Comparison of ENCODE assay signal across 9 mouse cellular contexts in the genomic region with DNA sequence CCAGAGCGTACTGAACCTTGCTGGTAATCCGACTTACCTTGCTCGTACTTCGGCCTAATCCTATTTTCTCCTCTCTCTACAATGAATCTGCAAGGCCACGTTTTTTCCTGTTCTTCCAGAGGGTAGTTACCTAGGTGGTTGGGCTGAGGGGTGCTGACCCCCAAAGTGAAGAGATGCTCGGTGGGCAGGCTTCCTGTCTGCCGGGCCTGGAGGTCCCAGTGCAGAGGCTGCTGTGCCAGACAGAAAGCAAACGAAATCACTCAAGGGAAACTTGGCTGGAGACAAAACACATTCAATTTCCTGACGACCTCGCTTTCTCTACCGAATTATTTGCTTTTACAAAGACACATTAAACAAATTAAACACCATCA. TPM values are rescaled to one million over a fixed set of nuclear protein-coding genes. Genes with fewer than 3 reads are reported as not detected.
A peak's percentile ranks its signal among the peaks of the same experiment; 100 is the strongest.
DNase-seq lines count a peak whose midpoint lies in the region; ATAC-seq lines count a peak whose summit lies in the region.
"Had no signal": no experiment of that assay in that cellular context is flagged by ENCODE, and none has a peak within 500 bp of the region (broad histone marks: within the 10 kb centered on the region; RNA-seq: fewer than 3 reads in every experiment).

No protein-coding gene starts in this region.

- peaks cover 93% of the 10 kb centered on the region for H3K27me3 ChIP-seq in heart, embryonic 16.5 days (ENCODE audit: control insufficient read depth, insufficient read depth, low read length)
- peaks cover 90% of the 10 kb centered on the region for H3K27me3 ChIP-seq in forebrain, embryonic 11.5 days (ENCODE audit: control insufficient read depth, insufficient read depth, low read length)
- H3K27me3 ChIP-seq in hindbrain, embryonic 15.5 days = peaks cover 88% of the 10 kb centered on the region
- peaks cover 56% of the 10 kb centered on the region for H3K27me3 ChIP-seq in midbrain, embryonic 16.5 days (ENCODE audit: control insufficient read depth, insufficient read depth, low read depth, low read length)
- peaks cover 99% of the 10 kb centered on the region for H3K27me3 ChIP-seq in liver, embryonic 12.5 days (replicated peaks)

- 3% methylated on average over 11 of the region's 11 CpGs for WGBS in heart, embryonic 16.5 days
- under 1% methylated on average over 11 of the region's 11 CpGs for WGBS in forebrain, embryonic 11.5 days
- 3% methylated on average over 11 of the region's 11 CpGs for WGBS in hindbrain, embryonic 15.5 days
- 2% methylated on average over 11 of the region's 11 CpGs for WGBS in midbrain, embryonic 16.5 days
- WGBS in liver, embryonic 12.5 days (ENCODE audit: insufficient replicate concordance) = 7% methylated on average over 11 of the region's 11 CpGs

- no peak for DNase-seq in heart, adult 9 months (ENCODE audit: low spot score in 2 of 2)
- peak; percentile 45 for DNase-seq in forebrain, embryonic 11.5 days (ENCODE audit: low spot score)
- DNase-seq in cerebellum, adult 9-10 months = no peak
- DNase-seq in cerebellum, postnatal 14 days = no peak

- H3K4me3 ChIP-seq in heart, embryonic 16.5 days (ENCODE audit: low read length) = no peak overlapping the region
- no peak overlapping the region for H3K4me3 ChIP-seq in forebrain, embryonic 11.5 days (ENCODE audit: low read depth, low read length)
- 0 out of 2 replicates have a peak overlapping the region, but pooled peaks have one; percentile 2 for H3K4me3 ChIP-seq in hindbrain, embryonic 15.5 days
- H3K4me3 ChIP-seq in midbrain, embryonic 16.5 days (ENCODE audit: low read depth, low read length) = peak overlapping the region; percentile 19
- no peak overlapping the region for H3K4me3 ChIP-seq in liver, embryonic 12.5 days

- H3K4me1 ChIP-seq in heart, embryonic 16.5 days (ENCODE audit: control insufficient read depth, insufficient read depth, low read length) = peaks cover under 1% of the 10 kb centered on the region; the same call in 1 of the 2 replicates
- H3K4me1 ChIP-seq in forebrain, embryonic 11.5 days (replicated peaks; ENCODE audit: control insufficient read depth, insufficient read depth, low read length) = peaks cover 5% of the 10 kb centered on the region; the same call in 1 of the 2 replicates
- peaks cover 16% of the 10 kb centered on the region for H3K4me1 ChIP-seq in hindbrain, embryonic 15.5 days (replicated peaks)
- peaks cover 19% of the 10 kb centered on the region for H3K4me1 ChIP-seq in midbrain, embryonic 16.5 days (ENCODE audit: control insufficient read depth, insufficient read depth, low read length)
- H3K4me1 ChIP-seq in liver, embryonic 12.5 days = no peaks in the 10 kb centered on the region

- H3K36me3 ChIP-seq in heart, embryonic 16.5 days (ENCODE audit: control insufficient read depth, insufficient read depth) = no peaks in the 10 kb centered on the region
- no peaks in the 10 kb centered on the region for H3K36me3 ChIP-seq in forebrain, embryonic 11.5 days (ENCODE audit: control insufficient read depth, insufficient read depth, low read length)
- H3K36me3 ChIP-seq in hindbrain, embryonic 15.5 days = no peaks in the 10 kb centered on the region
- no peaks in the 10 kb centered on the region for H3K36me3 ChIP-seq in midbrain, embryonic 16.5 days (ENCODE audit: control insufficient read depth, insufficient read depth, low read length)
- H3K36me3 ChIP-seq in liver, embryonic 12.5 days = no peaks in the 10 kb centered on the region

- ATAC-seq in heart, embryonic 16.5 days (replicated peaks; ENCODE audit: extremely low read depth, insufficient read depth, low FRiP score) = no peak
- ATAC-seq in forebrain, embryonic 11.5 days (replicated peaks; ENCODE audit: low FRiP score) = 0 out of 2 replicates have a peak, but pooled peaks have one; percentile 22
- ATAC-seq in hindbrain, embryonic 15.5 days (ENCODE audit: low FRiP score, low read depth) = no peak
- no peak for ATAC-seq in midbrain, embryonic 16.5 days
- ATAC-seq in liver, embryonic 12.5 days = no peak

- peak overlapping the region; percentile 21 for H3K4me2 ChIP-seq in heart, embryonic 16.5 days (ENCODE audit: low read depth, low read length)
- H3K4me2 ChIP-seq in forebrain, embryonic 11.5 days (ENCODE audit: low read depth, low read length, severe bottlenecking) = no peak overlapping the region
- peak overlapping the region; percentile 38 for H3K4me2 ChIP-seq in hindbrain, embryonic 15.5 days
- H3K4me2 ChIP-seq in midbrain, embryonic 16.5 days (ENCODE audit: low read length) = peak overlapping the region; percentile 43
- no peak overlapping the region for H3K4me2 ChIP-seq in liver, embryonic 12.5 days

- no peak overlapping the region for H3K9ac ChIP-seq in heart, embryonic 16.5 days (ENCODE audit: low read length)
- H3K9ac ChIP-seq in forebrain, embryonic 11.5 days (ENCODE audit: low read length) = no peak overlapping the region
- H3K9ac ChIP-seq in hindbrain, embryonic 15.5 days = no peak overlapping the region
- peak overlapping the region; percentile 50; the same call in 1 of the 2 replicates for H3K9ac ChIP-seq in midbrain, embryonic 16.5 days (ENCODE audit: low read depth, low read length)
- no peak overlapping the region for H3K9ac ChIP-seq in liver, embryonic 12.5 days

- H3K9me3 ChIP-seq in heart, embryonic 16.5 days (replicated peaks; ENCODE audit: control insufficient read depth, low read length) = no peaks in the 10 kb centered on the region
- H3K9me3 ChIP-seq in forebrain, embryonic 11.5 days (ENCODE audit: control insufficient read depth, low read length) = no peaks in the 10 kb centered on the region
- no peaks in the 10 kb centered on the region for H3K9me3 ChIP-seq in hindbrain, embryonic 15.5 days
- H3K9me3 ChIP-seq in midbrain, embryonic 16.5 days (replicated peaks; ENCODE audit: control insufficient read depth, low read length, poor library complexity, severe bottlenecking) = no peaks in the 10 kb centered on the region
- no peaks in the 10 kb centered on the region for H3K9me3 ChIP-seq in liver, embryonic 12.5 days (replicated peaks)

- H3K27ac ChIP-seq in heart, embryonic 16.5 days (ENCODE audit: low read length) = no peak overlapping the region
- H3K27ac ChIP-seq in forebrain, embryonic 11.5 days (ENCODE audit: low read depth, low read length) = no peak overlapping the region
- 0 out of 2 replicates have a peak overlapping the region, but pooled peaks have one; percentile 27 for H3K27ac ChIP-seq in hindbrain, embryonic 15.5 days (replicated peaks)
- peak overlapping the region; percentile 79 for H3K27ac ChIP-seq in midbrain, embryonic 16.5 days (ENCODE audit: low read length)
- no peak overlapping the region for H3K27ac ChIP-seq in liver, embryonic 12.5 days

RNA-seq across cellular contexts. Expression of a gene that starts 42.1 kb away (rescaled TPM):
- not detected in 2 replicates for polyA plus RNA-seq in heart, embryonic 16.5 days (2015; fragmentation: Nextera tagmentation; extraction: Ambion mirVana)
- polyA plus RNA-seq in forebrain, embryonic 11.5 days (2014; fragmentation: Nextera tagmentation; extraction: Ambion mirVana) = not detected in 2 replicates
- polyA plus RNA-seq in hindbrain, embryonic 15.5 days (2015; fragmentation: Nextera tagmentation; extraction: Ambion mirVana) = 0.60 and 1.3 TPM in 2 replicates
- 0.55 and 0.72 TPM in 2 replicates for polyA plus RNA-seq in midbrain, embryonic 16.5 days (2015; fragmentation: Nextera tagmentation; extraction: Ambion mirVana)
- not detected in 2 replicates for polyA plus RNA-seq in liver, embryonic 12.5 days (2016; fragmentation: Nextera tagmentation; extraction: Ambion mirVana)
- polyA plus RNA-seq: small intestine, adult 2 months had no signal

RNA-seq across cellular contexts. Expression of a gene that starts 52.3 kb away (rescaled TPM):
- polyA plus RNA-seq in heart, embryonic 16.5 days (2015; fragmentation: Nextera tagmentation; extraction: Ambion mirVana) = 21.8 and 25.7 TPM in 2 replicates
- polyA plus RNA-seq in forebrain, embryonic 11.5 days (2014; fragmentation: Nextera tagmentation; extraction: Ambion mirVana) = 102 and 103 TPM in 2 replicates
- 80.5 and 83.3 TPM in 2 replicates for polyA plus RNA-seq in hindbrain, embryonic 15.5 days (2015; fragmentation: Nextera tagmentation; extraction: Ambion mirVana)
- polyA plus RNA-seq in midbrain, embryonic 16.5 days (2015; fragmentation: Nextera tagmentation; extraction: Ambion mirVana) = 83.3 and 94.0 TPM in 2 replicates
- polyA plus RNA-seq in liver, embryonic 12.5 days (2016; fragmentation: Nextera tagmentation; extraction: Ambion mirVana) = 51.5 and 58.2 TPM in 2 replicates

Comparison
In these comparisons a context has a peak if more than half of its experiments do, and no peak if none do; other contexts are left out.
1. H3K27ac ChIP-seq: peak in hindbrain, embryonic 15.5 days (single experiment) and midbrain, embryonic 16.5 days (single experiment); none in heart, embryonic 16.5 days (single experiment), forebrain, embryonic 11.5 days (single experiment) and liver, embryonic 12.5 days (single experiment).
2. H3K4me2 ChIP-seq: peak in heart, embryonic 16.5 days (single experiment), hindbrain, embryonic 15.5 days (single experiment) and midbrain, embryonic 16.5 days (single experiment); none in forebrain, embryonic 11.5 days (single experiment) and liver, embryonic 12.5 days (single experiment).
3. H3K4me3 ChIP-seq: peak in hindbrain, embryonic 15.5 days (single experiment) and midbrain, embryonic 16.5 days (single experiment); none in heart, embryonic 16.5 days (single experiment), forebrain, embryonic 11.5 days (single experiment) and liver, embryonic 12.5 days (single experiment).